Mouse (Mus musculus) lung, postnatal 0 days (tissue): Measurements from ENCODE around the gene Midn. TPM values are rescaled to one million over a fixed set of nuclear protein-coding genes. Genes with fewer than 3 reads are reported as not detected.

Source experiments
- ATAC-seq: fragments of 200-750 bp; cut with Nextera tagmentation; 2 replicates; pipeline ENCODE4 v1.8.0; 2017; ENCODE audit warnings: moderate library complexity
- DNase-seq: peaks from one replicate; pipeline ENCODE4 v3.0.0-alpha.2; 2016; ENCODE audit warnings: low spot score
- H3K27ac ChIP-seq: fragments of 300-500 bp; sonication (generic); 2 replicates; pipeline ENCODE4 v1.5.1; 2014; ENCODE audit warnings: antibody characterized with exemption, mild to moderate bottlenecking, low read length, mixed read lengths
- H3K27me3 ChIP-seq: fragments of 300-500 bp; sonication (generic); replicated peaks from 2 replicates; pipeline ENCODE4 v1.6.1; 2014; ENCODE audit warnings: low read length, mixed read lengths; ENCODE audit not compliant: insufficient read depth
- H3K36me3 ChIP-seq: fragments of 300-500 bp; sonication (generic); 2 replicates; pipeline ENCODE4 v1.6.1; 2014; ENCODE audit warnings: low read length, mixed read lengths; ENCODE audit not compliant: insufficient read depth
- H3K4me1 ChIP-seq: fragments of 300-500 bp; sonication (generic); 2 replicates; pipeline ENCODE4 v1.6.1; 2014; ENCODE audit warnings: antibody characterized with exemption, low read depth, low read length, mixed read lengths; ENCODE audit not compliant: insufficient read depth
- H3K4me2 ChIP-seq: fragments of 300-500 bp; sonication (generic); replicated peaks from 2 replicates; pipeline ENCODE4 v1.6.1; 2014; ENCODE audit warnings: low read depth, mild to moderate bottlenecking, low read length, moderate library complexity, mixed read lengths
- H3K4me3 ChIP-seq: fragments of 300-500 bp; sonication (generic); 2 replicates; pipeline ENCODE4 v1.5.1; 2014; ENCODE audit warnings: low read depth, low read length
- H3K9ac ChIP-seq: fragments of 300-500 bp; sonication (generic); replicated peaks from 2 replicates; pipeline ENCODE4 v1.6.1; 2014; ENCODE audit warnings: low read depth, mild to moderate bottlenecking
- H3K9me3 ChIP-seq: fragments of 300-500 bp; sonication (generic); 2 replicates; pipeline ENCODE4 v1.6.1; 2016; ENCODE audit warnings: low read length, mixed read lengths
- CTCF ChIP-seq: IDR thresholded peaks from 2 replicates; pipeline ENCODE4 v1.5.1; 2016; ENCODE audit warnings: antibody characterized with exemption, mild to moderate bottlenecking
- EP300 ChIP-seq: IDR thresholded peaks from 2 replicates; pipeline ENCODE4 v1.6.1; 2016; ENCODE audit warnings: antibody characterized with exemption, mild to moderate bottlenecking, control low read depth
- WGBS: fragments of 180-500 bp; shearing (Covaris S2); extraction: QIAGEN DNeasy Blood & Tissue Kit; methylation state at CpG from one replicate; pipeline ENCODE4 v1.1.7; 2014; 5-methylcytosine and 5-hydroxymethylcytosine counted together
- polyA plus RNA-seq: library from polyadenylated mRNA; unstranded; fragments of >200 nt; fragmentation: Nextera tagmentation; extraction: Ambion mirVana; gene quantifications from 2 replicates; pipeline ENCODE4 v1.2.1, GENCODE M21; 2015

Gene Midn
- polyA plus RNA-seq, 1 experiment from 2014 or later = 13.2 TPM

GRCm38 (mm10) chr10:80154384-80154783, 6.3 kb downstream of the Midn start:
- no peak for TF ChIP-seq CTCF
- no peak for TF ChIP-seq EP300
- Histone ChIP-seq H3K4me2 (no peak overlapping the region), H3K9me3 (no peaks in the 10 kb centered on the region), H3K9ac (no peak overlapping the region), H3K4me1 (peaks cover 48% of the 10 kb centered on the region), H3K27me3 (no peaks in the 10 kb centered on the region), H3K4me3 (no peak overlapping the region), H3K36me3 (peaks cover 46% of the 10 kb centered on the region), H3K27ac (no peak overlapping the region)
- WGBS = 81% methylated on average over 7 of the region's 7 CpGs
- DNase-seq (no peak), ATAC-seq (no peak)

GRCm38 (mm10) chr10:80155277-80155676, 7.2 kb downstream of the Midn start:
- Histone ChIP-seq H3K9ac (no peak overlapping the region), H3K9me3 (no peaks in the 10 kb centered on the region), H3K4me3 (no peak overlapping the region), H3K36me3 (peaks cover 40% of the 10 kb centered on the region), H3K27me3 (no peaks in the 10 kb centered on the region), H3K27ac (peak overlapping the region; percentile 98; the same call in 1 of the 2 replicates), H3K4me1 (peaks cover 51% of the 10 kb centered on the region), H3K4me2 (no peak overlapping the region)
- WGBS = 43% methylated on average over 1 of the region's 1 CpGs
- DNase-seq (no peak), ATAC-seq (no peak)
- TF ChIP-seq EP300 (no peak), CTCF (no peak)

GRCm38 (mm10) chr10:80156002-80156751, 8.1 kb downstream of the Midn start:
- TF ChIP-seq EP300 (no peak), CTCF (no peak)
- Histone ChIP-seq H3K4me3 (no peak overlapping the region), H3K4me2 (no peak overlapping the region), H3K9me3 (no peaks in the 10 kb centered on the region), H3K9ac (no peak overlapping the region), H3K36me3 (peaks cover 40% of the 10 kb centered on the region), H3K27ac (peak overlapping the region; percentile 98), H3K4me1 (peaks cover 57% of the 10 kb centered on the region), H3K27me3 (no peaks in the 10 kb centered on the region)
- 67% methylated on average over 29 of the region's 29 CpGs for WGBS
- peak; percentile 21 for DNase-seq
- ATAC-seq = no peak

- Histone ChIP-seq H3K36me3 (peaks cover 40% of the 10 kb centered on the region), H3K4me3 (no peak overlapping the region), H3K4me1 (peaks cover 59% of the 10 kb centered on the region), H3K9ac (no peak overlapping the region), H3K27me3 (no peaks in the 10 kb centered on the region), H3K9me3 (no peaks in the 10 kb centered on the region), H3K27ac (peak overlapping the region; percentile 98), H3K4me2 (no peak overlapping the region)
- ATAC-seq = no peak
- DNase-seq = peak; percentile 76
- TF ChIP-seq CTCF (no peak), EP300 (peak; percentile 46; the same call in 1 of the 2 replicates)
- 33% methylated on average over 7 of the region's 7 CpGs for WGBS
These were observed 8.6 kb downstream of the Midn start for GRCm38 (mm10) chr10:80156752-80157053.

GRCm38 (mm10) chr10:80157141-80157929, 9.3 kb downstream of the Midn start:
- Histone ChIP-seq H3K4me3 (no peak overlapping the region), H3K4me1 (peaks cover 61% of the 10 kb centered on the region), H3K27ac (peak overlapping the region; percentile 98), H3K36me3 (peaks cover 40% of the 10 kb centered on the region), H3K9ac (no peak overlapping the region), H3K9me3 (no peaks in the 10 kb centered on the region), H3K4me2 (no peak overlapping the region), H3K27me3 (no peaks in the 10 kb centered on the region)
- no peak for ATAC-seq
- WGBS = 48% methylated on average over 15 of the region's 15 CpGs
- TF ChIP-seq EP300 = no peak
- TF ChIP-seq CTCF = no peak
- DNase-seq = no peak

GRCm38 (mm10) chr10:80158307-80158986, 10.4 kb downstream of the Midn start:
- WGBS = 2% methylated on average over 18 of the region's 18 CpGs
- Histone ChIP-seq H3K27me3 (no peaks in the 10 kb centered on the region), H3K27ac (peak overlapping the region; percentile 98), H3K9ac (peak overlapping the region; percentile 29; the same call in 1 of the 2 replicates), H3K36me3 (peaks cover 37% of the 10 kb centered on the region), H3K9me3 (no peaks in the 10 kb centered on the region), H3K4me3 (no peak overlapping the region), H3K4me1 (peaks cover 58% of the 10 kb centered on the region), H3K4me2 (peak overlapping the region; percentile 67)
- DNase-seq (peak; percentile 94), ATAC-seq (peak; percentile 42)
- TF ChIP-seq EP300 = peak; percentile 75
- no peak for TF ChIP-seq CTCF
